Mouse (Mus musculus): Measurements from ENCODE around the gene Ccdc60. TPM values are rescaled to one million over a fixed set of nuclear protein-coding genes. Genes with fewer than 3 reads are reported as not detected.
"Not testable (repeated sequence)": the region's sequence is repeated elsewhere in the genome, so short reads cannot be mapped to it uniquely, and the experiment has no call there.

Gene Ccdc60
- total and polyA plus RNA-seq, 2 experiments from 2014 or later = 1.9 to 3.7 TPM

DNA sequence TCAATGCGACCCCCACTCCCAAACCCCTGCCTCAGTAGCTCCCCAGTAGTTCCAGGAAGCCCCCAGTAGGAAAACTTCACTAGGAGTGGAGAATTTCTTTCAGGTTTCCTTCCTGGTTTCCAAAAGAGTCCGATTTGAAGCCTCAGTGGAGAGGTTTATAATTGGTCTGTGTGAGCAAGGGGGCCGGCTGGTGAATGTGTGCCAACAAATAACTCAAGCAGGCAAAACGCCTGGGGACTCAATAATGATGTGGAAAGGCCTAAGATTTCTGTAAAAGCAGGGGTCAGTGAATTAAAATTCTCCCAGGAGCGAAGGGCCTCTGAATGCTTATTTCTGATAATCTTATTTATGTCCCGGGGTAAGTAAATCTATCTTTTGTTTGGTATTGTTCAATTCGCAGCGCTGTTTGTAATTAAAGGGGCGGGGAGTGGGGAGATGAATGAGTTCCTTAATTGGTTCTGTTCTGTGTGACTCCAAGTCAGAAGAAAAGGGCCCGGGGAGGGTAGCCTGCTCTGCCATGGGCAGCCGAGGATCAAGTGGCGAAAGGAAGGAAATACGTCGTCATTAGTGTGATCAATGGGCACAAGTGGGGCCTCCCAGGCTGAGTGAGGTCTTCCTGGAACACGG, 23.4 kb upstream of the Ccdc60 start:
- ATAC-seq (peak; percentile 55; the same call in 1 of the 2 replicates), DNase-seq (peak; percentile 63)
- Histone ChIP-seq H3K9me3 (ENCODE audit: low read length) (no peaks in the 10 kb centered on the region), H3K27ac (ENCODE audit: low read depth, low read length) (no peak overlapping the region; the same call in 1 of the 2 replicates), H3K4me3 (ENCODE audit: low read depth, low read length) (0 out of 2 replicates have a peak overlapping the region, but pooled peaks have one; percentile 13), H3K36me3 (ENCODE audit: insufficient read depth) (no peaks in the 10 kb centered on the region), H3K4me1 (ENCODE audit: insufficient read depth) (0 out of 2 replicates have a peak, but pooled peaks cover 3% of the 10 kb centered on the region), H3K27me3 (ENCODE audit: insufficient read depth, low read length) (0 out of 2 replicates have a peak, but pooled peaks cover 5% of the 10 kb centered on the region), H3K9ac (no peak overlapping the region), H3K4me2 (ENCODE audit: low read depth) (peak overlapping the region; percentile 40)
- WGBS = 4% methylated on average over 15 of the region's 15 CpGs
- TF ChIP-seq CTCF (IDR thresholded peaks at IDR 0.05; ENCODE audit: low read depth) = no peak

DNA sequence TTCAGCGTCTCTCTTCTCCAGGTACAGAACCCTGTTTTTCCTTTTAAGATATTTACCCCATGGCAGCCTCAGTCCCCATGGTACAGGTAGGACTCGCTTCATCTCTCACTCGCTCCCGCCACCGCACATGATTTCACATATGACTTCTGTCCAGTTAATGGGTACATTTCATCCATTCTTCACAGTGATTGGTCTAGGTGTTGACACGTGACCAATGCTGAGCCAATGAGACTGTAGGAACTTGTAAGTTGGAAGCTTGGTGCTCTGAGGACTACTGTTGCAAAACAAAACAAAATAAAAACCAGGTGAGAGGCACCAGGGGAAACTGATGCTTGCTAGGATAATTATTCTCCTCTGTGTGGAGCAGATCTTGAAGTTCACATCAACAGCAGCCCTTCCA, 22.9 kb upstream of the Ccdc60 start:
- H3K9me3 ChIP-seq (ENCODE audit: low read length) = no peaks in the 10 kb centered on the region
- DNase-seq = no peak
- ATAC-seq = no peak
- H3K4me3 ChIP-seq (ENCODE audit: low read depth, low read length) = no peak overlapping the region
- no peak for TF ChIP-seq CTCF (IDR thresholded peaks at IDR 0.05; ENCODE audit: low read depth)
- H3K36me3 ChIP-seq (ENCODE audit: insufficient read depth) = no peaks in the 10 kb centered on the region
- no peak overlapping the region for H3K27ac ChIP-seq (ENCODE audit: low read depth, low read length)
- no peak overlapping the region for H3K9ac ChIP-seq
- no peak overlapping the region for H3K4me2 ChIP-seq (ENCODE audit: low read depth)
- WGBS = 87% methylated on average over 6 of the region's 6 CpGs
- 0 out of 2 replicates have a peak, but pooled peaks cover 5% of the 10 kb centered on the region for H3K27me3 ChIP-seq (ENCODE audit: insufficient read depth, low read length)
- 0 out of 2 replicates have a peak, but pooled peaks cover 3% of the 10 kb centered on the region for H3K4me1 ChIP-seq (ENCODE audit: insufficient read depth)

DNA sequence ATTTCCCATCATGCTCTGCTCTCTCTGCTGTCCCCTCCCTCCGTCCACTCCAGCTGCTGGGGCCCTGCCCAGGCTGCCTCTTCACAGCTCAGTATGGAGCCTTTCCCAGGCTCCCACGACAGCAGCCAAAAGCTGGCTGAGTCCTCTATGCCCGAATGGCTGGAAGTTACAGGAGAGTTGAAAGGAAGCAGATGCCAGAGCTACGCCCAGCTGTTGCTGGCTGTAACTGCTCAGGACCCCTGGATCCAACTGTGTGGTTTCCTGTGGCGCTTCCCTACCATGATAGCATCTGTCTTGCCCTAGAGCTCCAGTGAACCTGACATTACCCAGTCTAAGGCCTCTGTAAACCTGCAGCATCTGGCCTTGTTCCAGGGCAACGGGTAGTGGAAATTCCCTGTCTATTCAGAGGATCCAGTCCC, 20.6 kb upstream of the Ccdc60 start:
- Histone ChIP-seq H3K4me3 (ENCODE audit: low read depth, low read length) (no peak overlapping the region), H3K9me3 (ENCODE audit: low read length) (no peaks in the 10 kb centered on the region), H3K4me1 (ENCODE audit: insufficient read depth) (0 out of 2 replicates have a peak, but pooled peaks cover 3% of the 10 kb centered on the region), H3K27ac (ENCODE audit: low read depth, low read length) (no peak overlapping the region), H3K4me2 (ENCODE audit: low read depth) (no peak overlapping the region), H3K36me3 (ENCODE audit: insufficient read depth) (no peaks in the 10 kb centered on the region), H3K27me3 (ENCODE audit: insufficient read depth, low read length) (0 out of 2 replicates have a peak, but pooled peaks cover 5% of the 10 kb centered on the region), H3K9ac (no peak overlapping the region)
- DNase-seq (peak; percentile 40), ATAC-seq (peak; percentile 45)
- WGBS = 26% methylated on average over 6 of the region's 6 CpGs
- no peak for TF ChIP-seq CTCF (IDR thresholded peaks at IDR 0.05; ENCODE audit: low read depth)

DNA sequence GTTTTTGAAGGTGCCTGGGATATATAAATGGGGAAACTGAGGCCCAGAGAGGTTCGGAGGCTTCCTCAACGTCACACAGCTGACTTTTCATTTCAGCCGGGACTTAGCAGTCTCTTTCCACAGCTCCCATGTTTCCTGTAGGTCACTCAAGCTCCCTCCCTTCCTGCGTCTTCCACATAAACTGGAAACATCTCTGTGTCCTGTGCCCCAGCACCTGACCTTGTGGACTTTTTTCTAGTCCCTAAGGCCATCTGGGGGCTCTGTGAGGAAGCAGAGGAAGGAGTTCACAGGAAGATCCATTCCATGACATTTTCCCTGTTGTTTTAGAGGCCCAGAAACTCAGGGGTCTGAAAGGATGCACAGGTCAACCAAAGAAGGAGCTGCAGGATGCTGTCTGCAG, 16.8 kb upstream of the Ccdc60 start:
- no peaks in the 10 kb centered on the region for H3K36me3 ChIP-seq (ENCODE audit: insufficient read depth)
- no peak overlapping the region for H3K4me3 ChIP-seq (ENCODE audit: low read depth, low read length)
- 94% methylated on average over 4 of the region's 4 CpGs for WGBS
- DNase-seq (no peak), ATAC-seq (no peak)
- H3K9ac ChIP-seq = no peak overlapping the region
- no peaks in the 10 kb centered on the region for H3K9me3 ChIP-seq (ENCODE audit: low read length)
- H3K4me1 ChIP-seq (ENCODE audit: insufficient read depth) = no peaks in the 10 kb centered on the region
- no peak for TF ChIP-seq CTCF (IDR thresholded peaks at IDR 0.05; ENCODE audit: low read depth)
- H3K4me2 ChIP-seq (ENCODE audit: low read depth) = no peak overlapping the region
- H3K27me3 ChIP-seq (ENCODE audit: insufficient read depth, low read length) = no peaks in the 10 kb centered on the region
- no peak overlapping the region for H3K27ac ChIP-seq (ENCODE audit: low read depth, low read length)

DNA sequence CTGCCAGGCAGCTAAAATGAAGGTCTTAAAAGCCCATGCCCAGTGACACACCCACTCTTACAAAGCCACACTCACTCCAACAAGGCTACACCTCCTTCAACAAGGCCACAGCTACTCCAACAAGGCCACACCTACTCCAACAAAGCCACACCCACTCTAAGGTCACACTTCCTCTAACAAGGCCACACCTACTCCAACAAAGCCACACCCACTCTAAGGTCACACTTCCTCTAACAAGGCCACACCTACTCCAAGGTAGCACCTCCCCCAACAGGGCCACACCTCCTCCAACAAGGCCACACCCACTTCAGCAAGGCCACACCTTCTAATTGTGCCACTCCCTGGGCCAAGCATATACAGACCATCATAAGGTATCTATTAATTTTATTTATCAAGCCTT, 16.4 kb upstream of the Ccdc60 start:
- not testable (repeated sequence) for H3K27me3 ChIP-seq (ENCODE audit: insufficient read depth, low read length); DNase-seq; H3K9ac ChIP-seq; H3K4me3 ChIP-seq (ENCODE audit: low read depth, low read length); H3K4me2 ChIP-seq (ENCODE audit: low read depth); H3K9me3 ChIP-seq (ENCODE audit: low read length); H3K4me1 ChIP-seq (ENCODE audit: insufficient read depth); H3K27ac ChIP-seq (ENCODE audit: low read depth, low read length); ATAC-seq; H3K36me3 ChIP-seq (ENCODE audit: insufficient read depth)

DNA sequence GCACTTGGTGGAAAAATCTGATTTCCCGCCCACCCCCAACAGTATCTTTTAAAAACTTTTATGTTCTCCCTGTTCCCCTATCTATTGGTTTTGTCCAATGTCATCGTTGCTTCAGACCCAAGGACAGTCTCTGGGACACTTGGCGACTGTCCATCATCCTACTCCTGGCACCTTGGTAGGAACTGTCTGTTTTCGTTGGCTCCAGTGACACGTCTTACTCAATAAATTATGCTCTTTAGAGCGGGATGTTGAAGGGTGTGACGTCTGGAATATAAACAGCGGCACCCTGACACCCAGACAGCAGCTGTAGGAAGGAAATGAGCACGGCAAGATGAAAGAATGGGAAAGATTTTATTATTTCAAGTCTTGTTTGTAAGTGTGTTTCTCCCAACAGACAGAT, 12.2 kb upstream of the Ccdc60 start:
- Histone ChIP-seq H3K4me2 (ENCODE audit: low read depth) (no peak overlapping the region), H3K9me3 (ENCODE audit: low read length) (no peaks in the 10 kb centered on the region), H3K36me3 (ENCODE audit: insufficient read depth) (no peaks in the 10 kb centered on the region), H3K4me1 (ENCODE audit: insufficient read depth) (no peaks in the 10 kb centered on the region), H3K27ac (ENCODE audit: low read depth, low read length) (no peak overlapping the region), H3K27me3 (ENCODE audit: insufficient read depth, low read length) (no peaks in the 10 kb centered on the region), H3K4me3 (ENCODE audit: low read depth, low read length) (no peak overlapping the region), H3K9ac (no peak overlapping the region)
- DNase-seq (no peak), ATAC-seq (no peak)
- WGBS = 57% methylated on average over 9 of the region's 9 CpGs
- TF ChIP-seq CTCF (IDR thresholded peaks at IDR 0.05; ENCODE audit: low read depth) = no peak

DNA sequence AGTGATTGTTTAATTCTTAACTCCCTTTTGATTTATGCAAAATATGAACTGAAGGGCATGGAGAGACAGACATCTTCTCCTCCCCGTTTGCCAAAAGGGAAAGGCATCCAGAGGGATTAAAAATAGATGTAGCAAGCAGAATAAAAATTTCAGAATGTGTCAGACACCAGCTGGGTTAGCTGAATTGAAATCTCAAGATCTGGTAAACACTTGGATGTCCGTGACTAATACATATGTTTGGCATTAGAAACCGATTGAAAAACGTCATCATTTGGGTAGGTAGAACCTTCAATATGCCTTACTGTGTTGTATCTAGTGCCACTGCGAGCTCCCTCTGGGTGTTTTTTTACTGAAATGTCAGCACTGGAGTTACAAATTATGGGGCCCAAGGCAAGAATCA, 4.7 kb upstream of the Ccdc60 start:
- peaks cover 8% of the 10 kb centered on the region; the same call in 1 of the 2 replicates for H3K4me1 ChIP-seq (ENCODE audit: insufficient read depth)
- DNase-seq (peak; percentile 45), ATAC-seq (peak; percentile 38; the same call in 1 of the 2 replicates)
- TF ChIP-seq CTCF (IDR thresholded peaks at IDR 0.05; ENCODE audit: low read depth) = no peak
- no peaks in the 10 kb centered on the region for H3K36me3 ChIP-seq (ENCODE audit: insufficient read depth)
- no peak overlapping the region for H3K27ac ChIP-seq (ENCODE audit: low read depth, low read length)
- no peak overlapping the region for H3K9ac ChIP-seq
- no peaks in the 10 kb centered on the region for H3K9me3 ChIP-seq (ENCODE audit: low read length)
- 51% methylated on average over 5 of the region's 5 CpGs for WGBS
- H3K27me3 ChIP-seq (ENCODE audit: insufficient read depth, low read length) = peaks cover 5% of the 10 kb centered on the region; the same call in 1 of the 2 replicates
- H3K4me3 ChIP-seq (ENCODE audit: low read depth, low read length) = no peak overlapping the region
- H3K4me2 ChIP-seq (ENCODE audit: low read depth) = no peak overlapping the region
